Mouse (Mus musculus): ENCODE results near the gene Runx1. TPM values are rescaled to one million over a fixed set of nuclear protein-coding genes. Genes with fewer than 3 reads are reported as not detected.

The Runx1 gene
- polyA plus RNA-seq, 1 experiment from 2014 or later, result 0.59 TPM

DNA sequence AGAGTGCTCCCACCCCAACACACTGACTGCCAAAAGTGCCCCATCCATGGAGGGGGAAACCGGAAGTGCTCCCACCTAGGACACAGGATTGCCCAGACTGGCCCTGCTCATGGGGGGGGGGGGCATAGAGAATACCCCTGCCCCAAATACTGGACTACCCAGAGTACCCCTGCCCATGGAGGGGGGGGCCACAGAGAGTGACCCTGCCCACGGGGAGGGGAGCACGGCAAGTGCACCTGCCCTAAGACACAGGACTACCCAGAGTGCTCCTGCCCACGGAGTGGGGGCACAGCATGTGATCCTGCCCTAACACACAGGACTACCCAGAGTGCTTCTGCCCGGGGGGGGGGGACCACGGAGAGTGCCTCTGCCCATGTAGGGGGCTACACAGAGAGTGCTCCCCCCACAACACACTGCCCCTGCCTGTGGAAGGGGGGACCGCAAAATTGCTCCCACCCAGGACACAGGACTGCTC lies 219.4 kb downstream of the Runx1 start:
- peaks cover 17% of the 10 kb centered on the region for H3K27me3 ChIP-seq (ENCODE audit: control insufficient read depth, insufficient read depth, low read depth, low read length)
- H3K9ac ChIP-seq (ENCODE audit: low read depth, low read length), result no peak overlapping the region
- H3K4me2 ChIP-seq (ENCODE audit: low read length), result no peak overlapping the region
- no peaks in the 10 kb centered on the region for H3K9me3 ChIP-seq (replicated peaks; ENCODE audit: control insufficient read depth, low read length, poor library complexity, severe bottlenecking)
- no peaks in the 10 kb centered on the region for H3K36me3 ChIP-seq (ENCODE audit: control insufficient read depth, insufficient read depth, low read length)
- H3K27ac ChIP-seq (ENCODE audit: low read length), result no peak overlapping the region
- no peak overlapping the region for H3K4me3 ChIP-seq (ENCODE audit: low read depth, low read length)
- WGBS, result 92% methylated on average over 7 of the region's 7 CpGs
- peak; percentile 46 for ATAC-seq
- H3K4me1 ChIP-seq (ENCODE audit: control insufficient read depth, insufficient read depth, low read length), result peaks cover 17% of the 10 kb centered on the region

DNA sequence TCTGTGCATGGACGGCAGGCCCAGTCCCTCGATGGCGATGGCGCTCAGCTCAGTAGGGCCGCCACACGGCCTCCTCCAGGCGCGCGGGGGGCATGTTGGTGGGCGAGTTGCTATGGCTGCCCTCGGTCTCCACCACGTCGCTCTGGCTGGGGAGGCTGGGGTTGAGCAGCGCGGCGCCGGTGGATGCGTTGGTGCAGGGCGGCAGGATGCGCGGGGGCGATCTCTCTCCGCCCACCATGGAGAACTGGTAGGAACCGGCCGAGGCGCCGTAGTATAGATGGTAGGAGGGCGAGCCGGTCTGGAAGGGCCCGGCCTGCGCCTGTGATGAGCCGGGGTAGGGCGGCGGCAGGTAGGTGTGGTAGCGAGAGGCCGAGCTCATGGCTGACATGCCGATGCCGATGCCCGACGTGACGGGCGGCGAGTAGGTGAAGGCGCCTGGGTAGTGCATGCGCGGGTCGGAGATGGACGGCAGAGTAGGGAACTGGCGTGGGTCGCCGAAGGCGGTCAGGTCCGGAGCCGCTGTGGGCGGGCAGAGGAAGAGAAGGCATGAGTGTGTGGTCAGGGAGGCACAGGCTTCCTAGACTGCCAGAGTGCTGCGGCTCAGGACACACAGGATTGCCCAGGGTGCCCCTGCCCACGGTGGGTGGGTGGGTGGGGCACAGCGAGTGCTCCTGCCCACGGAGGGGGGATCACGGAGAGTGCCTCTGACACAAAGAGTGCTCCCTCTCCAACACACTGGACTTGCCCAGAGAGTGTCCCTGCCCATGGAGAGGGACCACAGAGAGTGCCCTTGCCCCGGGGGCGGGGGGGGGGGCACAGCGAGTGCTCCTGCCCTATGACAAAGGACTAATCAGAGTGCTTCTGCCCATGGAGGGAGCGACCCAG lies 220.1 kb downstream of the Runx1 start:
- Histone ChIP-seq H3K27ac (ENCODE audit: low read length) (no peak overlapping the region), H3K36me3 (ENCODE audit: control insufficient read depth, insufficient read depth, low read length) (no peaks in the 10 kb centered on the region), H3K4me1 (ENCODE audit: control insufficient read depth, insufficient read depth, low read length) (peaks cover 17% of the 10 kb centered on the region), H3K9ac (ENCODE audit: low read depth, low read length) (peak overlapping the region; percentile 65), H3K9me3 (replicated peaks; ENCODE audit: control insufficient read depth, low read length, poor library complexity, severe bottlenecking) (no peaks in the 10 kb centered on the region), H3K4me2 (ENCODE audit: low read length) (peak overlapping the region; percentile 72), H3K4me3 (ENCODE audit: low read depth, low read length) (peak overlapping the region; percentile 44), H3K27me3 (ENCODE audit: control insufficient read depth, insufficient read depth, low read depth, low read length) (peaks cover 17% of the 10 kb centered on the region)
- peak; percentile 57 for ATAC-seq
- WGBS, result 8% methylated on average over 61 of the region's 64 CpGs

DNA sequence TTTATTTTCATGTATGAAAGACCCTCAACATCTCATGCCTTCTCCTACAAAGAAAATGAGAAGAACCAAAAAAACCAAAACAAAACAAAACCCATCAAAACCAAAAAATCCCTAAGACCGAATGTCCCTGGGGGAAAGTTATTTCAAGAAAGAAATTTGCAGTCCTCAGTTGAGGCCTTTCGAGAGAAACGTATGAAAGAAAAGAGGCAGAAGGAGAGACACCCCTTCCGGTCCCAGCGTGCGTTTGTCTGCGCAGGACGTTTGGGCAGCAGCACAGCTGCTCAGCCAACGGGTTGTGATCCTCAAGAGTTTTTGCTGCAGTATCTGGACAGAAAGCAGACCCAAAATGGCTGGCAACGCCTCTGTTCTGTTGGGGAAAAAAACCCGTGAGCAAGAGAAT lies 223.4 kb downstream of the Runx1 start:
- 84% methylated on average over 11 of the region's 11 CpGs for WGBS

DNA sequence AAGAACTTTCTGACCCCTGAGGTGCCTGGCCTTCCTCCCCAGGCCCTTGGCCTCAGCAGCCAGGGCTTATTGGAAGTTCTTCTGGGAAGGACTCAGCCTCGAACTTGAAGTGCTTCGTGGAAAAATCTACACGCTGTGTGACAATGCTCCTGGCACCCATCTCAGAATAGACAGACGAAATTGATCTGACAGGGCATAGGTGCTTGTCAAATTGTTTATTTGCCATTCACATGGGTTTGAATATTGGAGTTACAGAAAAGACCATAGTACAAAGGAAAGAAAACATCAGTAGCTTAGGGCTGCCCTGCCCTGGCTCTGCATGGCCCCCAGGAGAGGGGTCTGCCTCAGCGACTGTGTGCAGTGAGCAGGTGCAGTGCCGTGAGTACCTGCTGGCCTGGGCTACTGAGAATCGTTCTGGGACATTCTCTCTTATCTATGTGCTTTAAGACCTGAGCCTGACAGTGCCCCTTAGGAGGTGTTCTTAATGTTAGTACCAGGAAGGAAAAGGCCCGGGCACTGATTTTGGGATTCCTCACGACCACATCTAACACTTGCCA lies 224.6 kb downstream of the Runx1 start:
- Histone ChIP-seq H3K4me1 (ENCODE audit: control insufficient read depth, insufficient read depth, low read length) (peaks cover 2% of the 10 kb centered on the region; the same call in 1 of the 2 replicates), H3K4me3 (ENCODE audit: low read depth, low read length) (no peak overlapping the region), H3K27me3 (ENCODE audit: control insufficient read depth, insufficient read depth, low read depth, low read length) (peaks cover 8% of the 10 kb centered on the region), H3K9me3 (replicated peaks; ENCODE audit: control insufficient read depth, low read length, poor library complexity, severe bottlenecking) (no peaks in the 10 kb centered on the region), H3K27ac (ENCODE audit: low read length) (no peak overlapping the region), H3K9ac (ENCODE audit: low read depth, low read length) (no peak overlapping the region), H3K4me2 (ENCODE audit: low read length) (no peak overlapping the region), H3K36me3 (ENCODE audit: control insufficient read depth, insufficient read depth, low read length) (no peaks in the 10 kb centered on the region)
- ATAC-seq, result no peak
- WGBS, result 80% methylated on average over 9 of the region's 9 CpGs

More for the DNA sequence above, 223.4 kb downstream of the Runx1 start:
- Histone ChIP-seq H3K9ac (ENCODE audit: low read depth, low read length) (no peak overlapping the region), H3K36me3 (ENCODE audit: control insufficient read depth, insufficient read depth, low read length) (no peaks in the 10 kb centered on the region), H3K4me2 (ENCODE audit: low read length) (no peak overlapping the region), H3K27me3 (ENCODE audit: control insufficient read depth, insufficient read depth, low read depth, low read length) (peaks cover 17% of the 10 kb centered on the region), H3K4me3 (ENCODE audit: low read depth, low read length) (no peak overlapping the region), H3K27ac (ENCODE audit: low read length) (no peak overlapping the region), H3K9me3 (replicated peaks; ENCODE audit: control insufficient read depth, low read length, poor library complexity, severe bottlenecking) (no peaks in the 10 kb centered on the region), H3K4me1 (ENCODE audit: control insufficient read depth, insufficient read depth, low read length) (peaks cover 2% of the 10 kb centered on the region; the same call in 1 of the 2 replicates)
- no peak for ATAC-seq

DNA sequence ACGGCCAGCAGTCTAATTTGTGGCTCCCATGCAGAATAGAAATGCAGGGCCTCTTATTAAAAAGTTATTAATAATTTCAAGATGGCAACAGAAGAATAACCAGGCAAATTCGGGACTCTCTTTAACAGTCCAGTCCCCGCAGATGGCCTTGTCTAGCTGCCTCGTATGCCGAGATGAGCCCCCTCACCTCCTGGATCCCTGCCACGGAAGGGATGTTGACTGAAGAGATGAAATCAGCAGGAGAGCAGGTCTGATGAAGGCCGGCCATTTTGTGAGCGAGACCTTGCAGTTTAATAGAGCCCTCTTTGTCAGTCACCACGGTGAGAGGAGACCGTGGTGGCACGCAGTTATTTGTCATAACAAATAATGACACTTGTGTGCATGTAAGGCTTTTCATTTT lies 226.5 kb downstream of the Runx1 start:
- no peak for ATAC-seq
- H3K4me3 ChIP-seq (ENCODE audit: low read depth, low read length), result no peak overlapping the region
- no peak overlapping the region for H3K27ac ChIP-seq (ENCODE audit: low read length)
- H3K4me1 ChIP-seq (ENCODE audit: control insufficient read depth, insufficient read depth, low read length), result no peaks in the 10 kb centered on the region
- no peaks in the 10 kb centered on the region for H3K9me3 ChIP-seq (replicated peaks; ENCODE audit: control insufficient read depth, low read length, poor library complexity, severe bottlenecking)
- H3K36me3 ChIP-seq (ENCODE audit: control insufficient read depth, insufficient read depth, low read length), result no peaks in the 10 kb centered on the region
- 68% methylated on average over 11 of the region's 11 CpGs for WGBS
- no peak overlapping the region for H3K9ac ChIP-seq (ENCODE audit: low read depth, low read length)
- no peak overlapping the region for H3K4me2 ChIP-seq (ENCODE audit: low read length)
- peaks cover 3% of the 10 kb centered on the region for H3K27me3 ChIP-seq (ENCODE audit: control insufficient read depth, insufficient read depth, low read depth, low read length)

DNA sequence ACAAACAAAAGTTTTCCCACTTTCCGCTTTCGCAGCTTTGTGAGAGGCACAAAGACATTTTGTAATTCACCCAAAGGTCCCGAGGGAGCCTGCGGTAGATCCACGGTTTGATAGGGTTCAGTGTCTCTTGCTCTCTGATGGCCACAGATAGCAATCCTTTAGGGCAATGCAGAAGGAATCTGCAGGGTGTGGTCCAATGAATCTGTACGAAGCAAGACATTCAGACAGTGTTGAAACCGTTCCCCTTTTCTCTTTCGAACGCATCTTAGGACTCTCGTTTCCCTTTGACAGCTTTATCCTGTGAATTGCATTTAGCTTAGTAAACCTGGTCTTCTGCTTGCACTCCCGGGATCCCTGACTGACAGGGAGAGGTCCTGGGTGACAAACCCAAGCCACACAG lies 228.3 kb downstream of the Runx1 start:
- 64% methylated on average over 11 of the region's 11 CpGs for WGBS
- H3K4me1 ChIP-seq (ENCODE audit: control insufficient read depth, insufficient read depth, low read length), result no peaks in the 10 kb centered on the region
- H3K36me3 ChIP-seq (ENCODE audit: control insufficient read depth, insufficient read depth, low read length), result no peaks in the 10 kb centered on the region
- H3K9me3 ChIP-seq (replicated peaks; ENCODE audit: control insufficient read depth, low read length, poor library complexity, severe bottlenecking), result no peaks in the 10 kb centered on the region
- H3K4me3 ChIP-seq (ENCODE audit: low read depth, low read length), result no peak overlapping the region
- H3K4me2 ChIP-seq (ENCODE audit: low read length), result no peak overlapping the region
- H3K27me3 ChIP-seq (ENCODE audit: control insufficient read depth, insufficient read depth, low read depth, low read length), result no peaks in the 10 kb centered on the region; the same call in 1 of the 2 replicates
- H3K9ac ChIP-seq (ENCODE audit: low read depth, low read length), result no peak overlapping the region
- ATAC-seq, result no peak
- H3K27ac ChIP-seq (ENCODE audit: low read length), result no peak overlapping the region

DNA sequence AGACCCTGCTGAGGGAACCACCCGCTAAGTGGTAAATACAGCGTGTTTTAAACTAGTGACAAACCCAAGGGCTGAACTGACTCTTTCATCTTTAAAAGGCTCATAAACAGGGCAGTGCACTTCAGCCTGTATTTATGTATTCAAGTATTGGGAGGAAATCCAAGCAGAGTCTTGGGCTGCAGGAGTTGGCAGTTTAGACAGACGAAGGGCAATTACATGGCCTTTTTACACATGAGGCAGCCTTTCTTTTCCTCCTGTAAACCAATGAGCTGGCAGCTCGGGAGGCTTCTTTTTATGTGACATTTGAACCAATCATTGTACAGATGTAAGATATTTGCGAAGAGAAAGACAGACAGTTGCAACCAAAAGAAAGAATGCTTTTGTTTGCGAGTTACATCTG lies 233.7 kb downstream of the Runx1 start:
- H3K4me1 ChIP-seq (ENCODE audit: control insufficient read depth, insufficient read depth, low read length), result no peaks in the 10 kb centered on the region
- 57% methylated on average over 6 of the region's 6 CpGs for WGBS
- no peak for ATAC-seq

DNA sequence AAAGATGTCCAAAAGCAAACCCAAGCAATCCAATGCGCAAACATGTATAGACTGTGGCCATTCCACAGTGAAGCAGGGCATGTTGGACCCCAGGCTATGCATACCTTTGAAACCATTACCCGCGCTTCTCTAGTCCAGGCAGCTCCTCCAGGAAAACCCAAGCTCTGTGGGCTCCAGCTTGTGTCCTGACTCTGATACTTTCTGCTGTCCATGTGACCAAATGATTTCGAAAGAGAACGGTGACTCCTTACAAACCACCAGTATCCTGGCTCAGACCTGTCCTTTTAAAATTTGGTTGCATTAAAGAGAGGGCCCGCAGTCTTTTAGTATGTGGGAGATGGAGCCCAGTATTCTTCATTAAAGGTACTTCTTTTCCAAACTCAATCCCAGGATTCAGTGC lies 234.2 kb downstream of the Runx1 start:
- Histone ChIP-seq H3K4me2 (ENCODE audit: low read length) (no peak overlapping the region), H3K4me3 (ENCODE audit: low read depth, low read length) (no peak overlapping the region), H3K9me3 (replicated peaks; ENCODE audit: control insufficient read depth, low read length, poor library complexity, severe bottlenecking) (no peaks in the 10 kb centered on the region), H3K27me3 (ENCODE audit: control insufficient read depth, insufficient read depth, low read depth, low read length) (no peaks in the 10 kb centered on the region), H3K27ac (ENCODE audit: low read length) (no peak overlapping the region), H3K4me1 (ENCODE audit: control insufficient read depth, insufficient read depth, low read length) (no peaks in the 10 kb centered on the region), H3K36me3 (ENCODE audit: control insufficient read depth, insufficient read depth, low read length) (no peaks in the 10 kb centered on the region), H3K9ac (ENCODE audit: low read depth, low read length) (no peak overlapping the region)
- no peak for ATAC-seq
- 96% methylated on average over 6 of the region's 6 CpGs for WGBS

More for the DNA sequence above, 233.7 kb downstream of the Runx1 start:
- no peak overlapping the region for H3K4me2 ChIP-seq (ENCODE audit: low read length)
- H3K36me3 ChIP-seq (ENCODE audit: control insufficient read depth, insufficient read depth, low read length), result no peaks in the 10 kb centered on the region
- H3K9me3 ChIP-seq (replicated peaks; ENCODE audit: control insufficient read depth, low read length, poor library complexity, severe bottlenecking), result no peaks in the 10 kb centered on the region
- no peak overlapping the region for H3K9ac ChIP-seq (ENCODE audit: low read depth, low read length)
- no peaks in the 10 kb centered on the region for H3K27me3 ChIP-seq (ENCODE audit: control insufficient read depth, insufficient read depth, low read depth, low read length)
- no peak overlapping the region for H3K27ac ChIP-seq (ENCODE audit: low read length)
- no peak overlapping the region for H3K4me3 ChIP-seq (ENCODE audit: low read depth, low read length)

DNA sequence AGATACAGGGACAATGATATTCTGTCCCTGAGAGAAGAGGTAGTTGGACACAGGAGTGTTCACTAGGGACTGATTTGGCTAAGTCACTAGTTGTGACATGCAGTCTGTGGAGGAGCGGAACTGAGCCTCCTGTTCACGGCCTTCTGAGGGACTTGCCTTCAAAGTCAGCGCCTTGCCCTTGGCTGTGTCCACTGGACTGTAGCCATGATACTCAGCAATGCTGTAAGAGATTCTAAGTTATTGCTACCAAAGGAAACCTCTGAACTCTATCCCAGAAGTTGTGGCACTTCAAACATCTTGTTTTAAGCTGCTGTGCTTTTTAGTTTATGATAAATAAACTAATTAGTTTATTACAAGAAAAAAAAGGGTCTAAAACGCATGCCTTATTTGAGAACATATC lies 238.1 kb downstream of the Runx1 start:
- H3K36me3 ChIP-seq (ENCODE audit: control insufficient read depth, insufficient read depth, low read length), result no peaks in the 10 kb centered on the region
- no peak for ATAC-seq
- H3K4me1 ChIP-seq (ENCODE audit: control insufficient read depth, insufficient read depth, low read length), result no peaks in the 10 kb centered on the region
- H3K9ac ChIP-seq (ENCODE audit: low read depth, low read length), result no peak overlapping the region
- H3K4me3 ChIP-seq (ENCODE audit: low read depth, low read length), result no peak overlapping the region
- H3K4me2 ChIP-seq (ENCODE audit: low read length), result no peak overlapping the region
- no peak overlapping the region for H3K27ac ChIP-seq (ENCODE audit: low read length)
- no peaks in the 10 kb centered on the region for H3K9me3 ChIP-seq (replicated peaks; ENCODE audit: control insufficient read depth, low read length, poor library complexity, severe bottlenecking)
- WGBS, result 91% methylated on average over 4 of the region's 4 CpGs
- no peaks in the 10 kb centered on the region for H3K27me3 ChIP-seq (ENCODE audit: control insufficient read depth, insufficient read depth, low read depth, low read length)
